Mouse (Mus musculus) monocyte, adult 5-6 weeks (primary cell): Measurements from ENCODE around the gene Trim37. TPM values are rescaled to one million over a fixed set of nuclear protein-coding genes. Genes with fewer than 3 reads are reported as not detected.

Experiments
- ATAC-seq: fragments of 153-309, 156-312 bp; replicated peaks from 2 replicates; pipeline ENCODE4 v1.8.0; 2017; ENCODE audit warnings: mild to moderate bottlenecking; ENCODE audit not compliant: low TSS enrichment, insufficient number of reproducible peaks, severe bottlenecking, poor library complexity, low FRiP score
- total RNA-seq: library from RNA; stranded (forward); fragments of 200-1000, 200-491, 200-594 nt; gene quantifications from 3 replicates; pipeline ENCODE4 v1.2.3, GENCODE M21; 2017

The Trim37 gene
- total RNA-seq, 1 experiment from 2014 or later = 15.1 TPM

DNA sequence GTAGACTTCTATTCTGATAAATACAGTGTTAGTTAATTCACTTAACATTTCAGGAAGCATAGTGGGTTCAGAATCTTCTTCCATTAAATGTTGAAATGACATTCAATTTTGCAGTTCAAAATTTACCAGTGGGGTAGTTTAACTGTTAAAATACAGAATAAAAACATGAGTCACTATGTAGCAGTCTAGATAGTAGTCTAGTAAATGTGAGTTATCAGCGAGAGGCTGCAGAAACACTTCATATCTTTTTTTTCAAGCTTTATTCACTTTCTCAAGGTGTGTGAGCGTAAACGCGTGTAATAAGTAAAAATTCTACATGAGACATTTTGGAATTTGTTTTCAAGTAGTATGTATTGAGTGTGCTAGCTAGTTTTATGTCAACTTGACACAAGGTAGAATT lies 48.2 kb downstream of the Trim37 start:
- no peak for ATAC-seq

DNA sequence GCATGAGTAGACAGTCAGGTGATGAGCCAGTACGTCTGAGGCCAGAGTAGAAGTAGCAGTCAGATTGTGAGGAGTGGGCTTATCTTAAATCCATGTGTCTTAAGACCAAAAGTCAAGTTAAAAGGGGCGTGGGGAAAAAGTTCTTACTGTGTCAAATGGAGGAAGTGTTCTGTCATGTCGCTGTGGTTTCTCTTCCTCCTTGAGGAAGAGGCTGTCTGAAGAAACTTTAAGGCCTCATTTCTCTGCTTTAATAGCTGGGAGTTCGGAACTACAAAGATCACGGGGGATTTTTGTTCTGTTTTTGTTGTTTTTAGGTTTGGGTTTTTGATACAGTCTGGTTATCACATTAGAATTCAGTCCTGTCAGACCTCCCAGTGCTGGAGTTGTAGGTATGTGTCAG lies 85.4 kb downstream of the Trim37 start:
- ATAC-seq = peak; percentile 71

DNA sequence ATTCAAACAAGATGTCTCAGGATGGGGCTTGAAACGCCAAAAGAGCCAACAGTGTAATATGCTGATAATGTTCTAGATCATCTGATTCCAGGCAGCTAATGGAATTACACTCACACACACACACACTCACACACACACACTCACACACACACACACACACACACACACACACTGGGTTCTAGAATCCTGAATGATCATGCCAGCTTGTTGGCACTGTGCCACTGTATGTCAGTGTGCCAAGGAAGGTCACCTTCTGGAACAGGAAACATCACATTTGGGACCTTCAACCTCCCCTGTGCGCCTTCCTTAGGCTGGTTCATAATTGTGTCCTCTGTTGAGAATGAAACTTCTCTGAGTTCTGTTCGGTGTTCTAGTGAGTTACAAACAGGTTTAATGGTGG lies 95.8 kb downstream of the Trim37 start:
- no peak for ATAC-seq

DNA sequence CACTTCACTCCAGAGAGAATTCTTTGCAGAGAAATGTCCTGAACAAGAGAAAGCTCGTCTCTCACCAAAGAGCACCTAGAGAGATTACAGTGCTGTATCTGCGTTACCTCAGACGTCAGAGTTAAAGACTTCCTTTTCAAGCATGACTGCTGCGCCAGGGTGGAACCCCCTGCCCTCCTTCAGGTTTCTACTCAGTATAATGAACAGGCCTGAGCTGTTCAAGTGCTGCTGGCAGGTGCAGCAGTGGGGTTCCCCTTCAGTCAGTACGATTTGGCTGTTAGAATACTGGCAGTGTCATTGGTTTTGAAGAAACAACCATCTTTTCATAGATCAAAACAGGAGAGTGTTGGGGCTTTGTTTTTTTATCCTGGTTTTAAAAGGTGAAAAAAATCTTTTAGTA lies 100.2 kb downstream of the Trim37 start:
- no peak for ATAC-seq

DNA sequence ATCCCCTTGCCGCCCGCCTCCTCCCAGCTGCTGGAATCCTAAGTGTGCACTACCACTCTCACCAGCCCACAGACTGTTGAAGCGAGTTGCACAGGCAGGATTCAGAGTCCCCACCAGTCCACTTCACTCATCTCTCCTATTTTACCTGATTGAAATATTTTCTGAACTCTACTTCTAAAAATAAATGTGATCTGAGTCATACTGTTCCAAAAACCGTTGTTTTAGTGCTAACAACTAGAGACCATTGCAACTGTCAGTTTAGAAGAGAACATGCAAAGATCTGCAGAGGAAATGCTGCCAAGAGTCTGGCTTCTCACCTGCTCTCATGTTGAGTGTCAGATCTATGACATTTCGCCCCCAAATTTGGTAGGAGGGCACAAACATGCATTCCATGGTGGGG lies 106.5 kb downstream of the Trim37 start:
- no peak for ATAC-seq

DNA sequence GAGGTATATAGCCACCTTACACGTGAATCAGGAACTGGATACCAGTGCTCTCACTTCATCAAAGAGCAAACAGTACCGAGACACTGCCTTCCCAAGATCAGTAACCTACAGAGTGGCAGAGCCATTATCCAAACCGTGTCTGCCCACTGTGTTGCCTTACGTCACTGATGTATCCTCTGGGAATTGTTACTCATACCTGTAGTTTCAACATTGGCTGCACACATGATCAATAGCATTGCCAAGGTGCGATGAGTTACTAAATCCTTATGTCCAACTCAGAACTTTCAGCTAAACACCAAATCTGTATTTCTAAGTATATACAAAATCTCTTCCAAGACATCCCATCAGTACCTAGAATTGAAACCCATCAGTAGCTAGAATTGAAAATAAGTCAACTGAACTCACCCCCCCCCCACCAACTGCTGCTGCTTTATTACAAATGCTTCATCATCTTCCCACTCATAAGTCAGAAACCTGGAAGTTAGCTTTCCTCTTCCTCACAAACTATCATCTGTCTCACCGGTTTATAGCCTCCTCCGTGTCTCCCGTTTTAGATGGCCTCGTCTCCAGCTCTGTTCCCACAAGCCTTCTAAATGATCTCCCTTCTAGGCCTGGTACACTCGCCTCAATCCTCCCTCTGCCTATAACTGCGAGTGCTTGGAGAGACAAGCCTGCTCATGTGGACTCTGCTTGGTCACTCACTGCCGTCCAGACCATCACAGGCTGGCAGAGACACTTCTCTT lies 108.0 kb downstream of the Trim37 start:
- ATAC-seq = no peak

DNA sequence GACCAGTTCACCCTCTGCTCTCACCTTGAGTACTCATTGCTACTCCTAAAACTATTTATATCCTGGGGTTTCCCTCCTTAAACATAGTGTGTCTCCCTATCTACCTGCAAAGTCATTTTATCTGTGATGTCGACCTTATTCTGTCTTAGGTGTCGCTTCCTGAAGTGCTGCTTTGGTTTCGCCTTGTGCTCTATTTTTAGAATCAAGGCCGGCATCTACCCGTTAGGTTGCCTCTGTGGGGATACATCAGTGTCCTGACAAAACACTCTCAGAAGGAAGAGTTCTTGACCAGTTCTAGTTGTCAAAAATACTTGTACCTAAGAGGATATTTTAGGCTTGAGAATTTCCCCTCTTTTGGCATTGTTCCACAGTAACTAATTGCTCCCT lies 108.6 kb downstream of the Trim37 start:
- no peak for ATAC-seq

DNA sequence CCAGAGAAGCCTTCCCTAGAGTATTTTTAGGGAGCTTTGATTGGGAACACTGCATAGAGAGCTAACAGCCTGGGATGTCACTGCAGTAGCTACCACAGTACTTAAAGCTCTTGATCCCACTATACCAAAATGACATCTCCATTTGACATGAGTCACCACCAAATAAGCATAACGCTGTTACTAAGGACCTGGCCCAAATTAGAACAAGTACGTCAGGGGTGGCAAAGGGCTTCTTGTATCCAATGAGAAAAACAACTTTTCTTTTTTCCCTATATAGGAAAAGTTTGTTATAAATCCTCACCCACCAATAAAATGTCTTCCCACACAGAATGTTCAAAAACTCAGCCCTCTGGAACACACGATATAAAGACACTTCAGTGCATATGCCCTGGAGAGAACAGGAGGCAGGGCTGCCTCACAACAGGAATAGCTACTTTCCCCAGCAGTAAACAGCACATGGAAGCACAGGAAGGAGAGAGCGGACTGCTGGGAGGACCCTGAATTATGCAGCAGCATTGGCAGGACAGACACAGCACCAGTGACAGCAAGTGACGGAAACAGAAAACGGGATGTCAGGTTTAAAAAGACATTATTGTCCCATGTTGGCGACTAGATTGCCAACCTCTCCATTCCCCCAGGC lies 112.1 kb downstream of the Trim37 start:
- ATAC-seq = no peak

DNA sequence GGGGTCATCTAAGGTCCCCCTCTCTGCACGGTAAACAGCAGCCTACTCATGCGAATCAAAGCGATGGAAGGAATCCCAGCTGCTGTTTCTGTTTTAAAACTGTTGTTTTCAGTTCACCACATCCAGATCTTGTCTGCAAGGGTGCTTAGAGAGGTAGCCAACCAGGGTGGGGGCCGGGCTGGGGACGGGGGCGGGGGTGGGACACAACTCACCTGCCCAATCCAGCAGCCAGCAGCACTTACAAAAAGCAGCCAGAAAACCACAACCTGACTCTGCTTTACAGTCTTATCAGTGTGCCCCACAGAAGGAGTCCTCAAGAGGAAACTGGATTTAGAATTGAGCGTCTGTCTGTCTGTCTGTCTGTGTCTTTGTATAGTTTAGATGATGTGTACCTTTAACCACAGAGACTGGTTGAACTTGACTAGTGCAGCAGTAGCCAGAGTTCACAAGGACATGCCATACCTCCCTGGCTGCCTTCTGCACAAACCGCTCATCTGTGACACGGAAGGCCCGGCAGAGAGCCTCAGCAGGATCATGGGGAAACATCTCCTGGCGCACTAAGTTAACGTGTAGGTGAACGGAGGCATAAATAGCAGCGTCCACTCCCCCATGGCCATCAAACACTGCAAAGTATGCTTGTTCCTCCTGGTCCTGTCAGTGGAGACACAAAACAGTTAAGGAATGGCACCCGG lies 113.4 kb downstream of the Trim37 start:
- no peak for ATAC-seq

DNA sequence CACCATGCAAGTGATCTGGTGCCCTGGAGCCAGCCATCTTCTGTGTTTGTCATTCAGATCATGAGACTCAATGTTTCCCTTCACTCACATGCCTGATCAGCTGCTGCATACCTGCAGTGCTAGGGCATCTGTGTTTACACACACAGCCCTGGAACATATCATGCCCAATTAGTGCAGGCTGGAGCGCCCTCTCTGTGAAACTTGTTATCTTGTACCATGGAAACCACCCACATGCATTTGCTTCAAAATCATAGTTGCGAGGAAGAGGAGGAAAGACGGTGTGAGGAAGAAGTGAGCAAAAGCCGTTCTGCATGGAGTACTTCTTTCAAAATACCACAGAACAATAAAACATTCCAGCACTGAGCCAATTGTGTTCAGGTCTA lies 113.9 kb downstream of the Trim37 start:
- ATAC-seq = no peak

DNA sequence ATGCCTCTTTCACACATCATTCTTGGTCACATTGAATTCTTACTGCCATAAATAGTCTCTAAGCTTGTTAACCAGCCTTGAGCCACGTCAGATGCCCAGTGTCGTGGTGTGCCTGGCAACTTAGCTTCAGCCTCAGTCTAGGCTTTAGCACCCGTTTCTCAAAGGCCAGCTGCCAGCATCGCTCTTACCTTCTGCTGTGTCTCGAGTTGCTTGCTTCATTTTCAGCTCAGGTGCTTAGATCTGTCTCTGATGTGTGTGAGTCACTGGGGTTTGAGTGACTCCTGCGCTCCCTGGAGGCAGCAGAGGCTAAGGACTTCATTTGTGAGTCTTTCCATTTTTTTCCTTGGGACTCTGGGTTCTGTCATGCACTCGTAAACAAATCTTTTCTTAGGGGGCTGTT lies 114.4 kb downstream of the Trim37 start:
- ATAC-seq = no peak

DNA sequence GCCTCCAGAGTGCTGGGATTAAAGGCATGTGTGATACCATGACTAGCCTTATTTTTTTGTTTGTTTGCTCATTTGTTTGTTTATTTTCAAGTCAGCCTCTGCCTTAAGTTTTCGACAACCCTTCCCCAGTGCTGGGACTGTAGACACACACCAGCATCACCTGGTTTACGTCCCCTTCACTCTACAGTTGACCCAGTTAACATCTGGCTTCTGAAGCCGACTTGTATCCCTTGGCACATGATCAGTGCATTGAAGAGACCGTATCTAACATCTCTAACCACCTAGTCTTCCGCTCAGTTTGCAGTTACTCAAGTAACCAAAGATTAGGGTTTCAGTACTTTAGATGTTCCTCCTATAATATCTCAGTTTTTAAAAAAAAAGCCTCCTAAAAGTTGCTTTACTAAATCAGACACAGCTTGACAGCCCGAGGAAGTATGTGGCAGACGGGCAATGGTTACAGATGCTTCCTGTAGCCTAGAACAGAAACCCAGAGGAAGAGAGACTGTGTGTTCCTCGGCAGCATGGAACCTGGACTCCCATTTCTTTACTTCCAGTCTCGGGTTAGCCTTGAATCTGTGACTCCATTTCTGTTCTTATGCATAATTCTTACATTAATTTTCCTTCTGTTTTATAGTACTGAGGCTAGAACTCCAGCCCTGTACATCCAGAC lies 118.4 kb downstream of the Trim37 start:
- no peak for ATAC-seq

DNA sequence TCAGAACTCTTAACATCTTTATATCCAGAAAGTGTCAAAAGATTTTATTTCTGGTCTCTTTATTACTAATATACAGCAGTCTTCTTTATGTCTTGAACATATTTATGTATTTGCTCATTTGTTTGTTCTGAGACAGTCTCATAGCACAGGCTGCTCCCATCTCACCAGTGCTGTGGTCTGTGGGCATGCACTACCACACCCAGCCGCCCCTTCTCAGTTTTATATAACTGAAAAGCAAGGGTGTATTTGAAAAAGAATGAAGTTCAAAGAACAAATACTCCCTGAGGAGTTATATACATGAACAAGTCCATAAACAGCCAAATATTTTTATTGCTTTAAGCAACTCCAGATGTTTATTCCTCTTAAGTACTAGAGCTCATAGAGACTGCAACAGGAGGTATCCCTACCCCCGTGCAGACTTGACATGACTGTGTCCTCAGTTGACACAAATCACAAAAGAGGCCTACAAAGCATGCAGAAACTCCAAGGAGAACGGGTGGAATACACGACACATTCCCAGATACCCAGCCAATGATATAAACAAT lies 119.3 kb downstream of the Trim37 start:
- no peak for ATAC-seq

DNA sequence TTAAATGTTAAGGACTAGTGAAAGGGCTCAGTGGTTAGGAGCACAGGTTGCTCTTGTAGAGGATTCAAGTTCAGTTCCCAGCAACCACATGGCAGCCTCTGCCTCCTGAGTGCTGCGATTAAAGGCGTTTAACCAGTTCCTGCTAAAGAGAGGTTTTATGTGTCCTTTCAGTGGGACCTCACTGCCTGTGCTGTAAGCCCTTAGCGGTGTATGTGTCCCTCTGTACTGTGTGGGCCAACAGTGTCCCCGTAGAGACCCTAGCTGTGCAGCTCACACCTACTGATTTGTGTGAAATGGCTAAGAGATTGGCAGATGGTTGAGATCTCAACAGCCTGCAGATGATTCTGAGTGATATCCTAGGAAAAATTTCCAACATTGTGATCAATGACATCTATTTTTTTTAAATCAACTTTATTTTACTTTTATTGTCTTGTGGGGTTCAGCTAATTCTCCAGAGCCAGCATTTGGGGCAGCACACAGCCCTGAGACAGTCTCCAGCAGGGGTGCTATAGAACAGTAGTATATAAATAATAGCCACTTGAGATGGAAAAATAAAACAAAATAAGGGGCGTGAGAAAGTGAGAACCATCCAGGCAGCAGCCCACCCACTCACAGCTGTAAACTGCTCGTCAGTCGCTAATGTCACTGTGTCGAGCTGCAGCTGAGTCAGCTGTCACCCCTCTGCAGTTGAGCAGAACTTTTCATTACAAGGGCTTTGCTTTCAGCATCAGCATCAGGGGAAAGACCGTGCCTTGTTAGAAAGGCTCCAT lies 120.0 kb downstream of the Trim37 start:
- no peak for ATAC-seq

DNA sequence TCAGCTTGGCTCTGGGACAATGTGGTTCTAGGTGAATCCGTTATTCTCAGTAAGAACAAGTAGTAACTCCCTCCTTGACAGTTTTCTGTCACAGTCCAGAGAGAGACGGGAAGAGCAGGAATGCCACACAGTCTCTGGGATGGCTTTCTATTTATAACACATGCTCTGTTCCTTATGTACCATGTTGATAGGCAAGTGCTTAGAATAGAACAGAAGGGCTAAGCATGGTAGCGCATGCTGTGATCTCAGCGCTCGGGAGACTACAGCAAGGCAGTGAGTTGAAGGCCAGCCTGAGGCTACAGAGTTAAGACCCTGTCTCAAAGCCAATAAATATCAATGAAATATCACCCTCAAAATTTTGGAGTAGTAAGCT lies 120.6 kb downstream of the Trim37 start:
- no peak for ATAC-seq

DNA sequence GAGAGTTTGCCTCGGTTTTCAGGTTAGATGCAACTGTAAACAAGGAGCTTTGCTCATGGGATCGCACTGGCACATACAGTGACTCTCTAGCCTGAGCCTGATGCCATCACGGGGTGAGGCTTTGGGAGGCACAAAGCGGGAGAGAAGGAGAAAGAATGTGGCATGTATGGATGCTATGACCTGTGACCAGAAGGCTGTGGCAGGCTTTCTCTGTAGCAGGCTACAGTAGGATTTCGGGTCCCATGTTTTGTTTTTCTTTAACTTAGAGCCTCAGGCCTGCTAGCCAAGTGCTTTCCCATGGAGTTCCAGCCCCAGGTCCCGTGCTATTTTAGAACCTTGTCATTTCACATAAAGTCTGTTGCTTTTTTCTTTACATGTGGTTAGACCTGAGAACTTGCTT lies 123.3 kb downstream of the Trim37 start:
- no peak for ATAC-seq

DNA sequence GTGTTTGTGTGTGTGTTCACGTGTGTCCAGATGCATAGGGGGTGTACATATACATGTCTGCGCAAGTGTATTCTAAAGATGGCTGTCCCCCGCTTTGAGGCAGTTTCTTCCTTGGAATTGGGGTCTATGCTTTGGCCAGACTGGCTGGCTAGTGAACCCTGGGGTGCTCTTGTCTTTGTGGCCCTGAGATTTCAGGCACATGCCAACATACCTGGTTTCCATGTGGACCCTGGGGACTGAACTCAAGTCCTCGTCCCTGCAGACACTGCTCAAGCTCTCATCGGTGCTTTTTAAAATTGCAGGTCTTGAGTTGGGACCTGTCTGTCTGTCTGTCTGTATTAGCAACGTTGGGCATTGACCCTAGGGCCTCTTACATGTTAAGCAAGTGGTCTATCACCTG lies 126.4 kb downstream of the Trim37 start:
- no peak for ATAC-seq

DNA sequence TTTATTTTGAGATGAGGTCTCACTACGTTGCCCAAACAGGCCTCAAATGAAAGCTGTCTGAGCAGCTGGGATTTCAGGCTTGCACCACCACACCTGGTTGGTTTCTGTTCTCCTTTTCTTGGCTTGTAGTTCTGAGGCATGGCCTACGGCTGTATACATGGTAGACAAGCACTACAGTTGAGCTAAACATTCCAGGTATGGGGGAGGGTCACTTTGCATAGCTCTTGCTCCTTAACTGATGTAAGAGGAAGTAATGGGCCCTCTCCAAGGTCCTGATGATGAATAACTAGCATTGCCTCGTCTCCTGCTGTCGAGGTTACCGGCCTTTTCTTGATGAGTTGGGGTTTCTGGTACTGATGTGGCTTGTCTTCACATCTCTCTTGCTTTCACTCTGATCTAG lies 127.3 kb downstream of the Trim37 start:
- 0 out of 2 replicates have a peak, but pooled peaks have one; percentile 31 for ATAC-seq

DNA sequence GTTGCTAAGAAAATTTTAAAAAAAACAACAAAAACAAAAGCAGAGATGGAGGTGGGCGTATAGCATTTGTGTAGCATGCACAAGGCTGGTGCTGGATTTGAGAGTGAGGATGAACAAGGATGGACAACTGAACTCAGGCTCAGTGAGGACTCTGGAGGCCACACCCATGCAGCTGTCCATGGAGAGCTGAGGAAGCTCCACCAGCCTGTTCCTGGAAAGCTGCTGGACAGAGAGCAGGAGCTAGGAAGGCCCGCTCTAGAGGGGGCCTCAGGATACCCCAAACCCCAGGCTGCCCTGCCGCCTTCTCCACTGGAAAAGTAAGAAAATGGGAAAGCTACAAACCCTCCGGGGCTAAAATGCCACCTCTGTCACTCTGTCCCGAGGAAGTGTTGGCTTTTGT lies 130.4 kb downstream of the Trim37 start:
- no peak for ATAC-seq
